Mouse (Mus musculus): Measurements from ENCODE around the gene Xpnpep3.

DNA sequence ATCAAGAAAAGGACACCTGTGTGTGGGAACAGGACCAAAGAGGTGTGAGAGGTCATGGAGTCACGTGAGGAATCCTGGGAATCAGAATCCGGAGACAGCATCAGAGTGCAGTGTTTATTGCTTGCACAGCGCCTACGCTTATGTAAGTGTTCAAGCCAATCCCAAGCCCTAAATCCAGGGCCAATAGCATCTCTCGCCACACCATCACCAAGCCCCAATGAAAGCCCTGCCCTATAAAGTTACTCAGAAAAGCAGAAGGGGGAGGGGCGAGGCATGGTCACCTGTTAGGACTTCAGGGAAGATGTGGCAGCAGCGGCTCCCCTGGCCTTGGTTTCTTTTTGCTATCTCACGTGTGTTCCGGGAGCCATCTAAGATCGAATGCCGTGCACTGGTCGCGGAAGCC, 81.0 kb downstream of the Xpnpep3 start:
- TF ChIP-seq CTCF (IDR thresholded peaks at IDR 0.05; ENCODE audit: low read depth) (no peak), EP300 (optimal IDR thresholded peaks at IDR 0.05) (no peak)
